Mouse (Mus musculus): Measurements from ENCODE around the gene Prdx5. TPM values are rescaled to one million over a fixed set of nuclear protein-coding genes. Genes with fewer than 3 reads are reported as not detected.

Gene Prdx5
- total and polyA plus RNA-seq, 3 experiments: 130 to 246 TPM; not detected in 1

DNA sequence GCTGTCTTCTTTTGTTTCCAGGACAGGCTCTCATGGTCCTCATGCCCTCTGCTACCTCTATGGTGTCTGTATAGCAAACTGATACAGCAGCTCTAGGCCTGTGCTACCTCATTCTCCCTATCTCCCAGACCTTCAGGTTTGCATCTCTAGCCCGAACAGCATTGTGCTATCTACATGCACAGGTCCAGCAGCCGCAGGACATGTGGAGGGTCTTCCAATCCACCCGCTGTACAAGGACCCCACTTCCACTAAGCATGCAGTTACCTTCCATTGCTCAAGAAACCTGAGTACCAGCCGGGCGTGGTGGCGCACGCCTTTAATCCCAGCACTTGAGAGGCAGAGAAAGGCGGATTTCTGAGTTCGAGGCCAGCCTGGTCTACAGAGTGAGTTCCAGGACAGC is 4.6 kb upstream of the Prdx5 start:
- TF ChIP-seq TCF12 (IDR thresholded peaks at IDR 0.05; ENCODE audit: low read depth, low read length) (no peak), EP300 (IDR thresholded peaks at IDR 0.05; ENCODE audit: low read depth in 1 of 2, low read length in 2 of 2) (no peak), HCFC1 (IDR thresholded peaks at IDR 0.05; ENCODE audit: low read depth, low read length) (no peak), KAT2A (conservative IDR thresholded peaks at IDR 0.05; ENCODE audit: low read depth, low read length) (no peak), NELFE (IDR thresholded peaks at IDR 0.05; ENCODE audit: low read depth, low read length) (no peak), TBP (IDR thresholded peaks at IDR 0.05; ENCODE audit: low read depth, low read length) (no peak), CTCF (IDR thresholded peaks at IDR 0.05 in 2 of 3, conservative IDR thresholded peaks at IDR 0.05 in 1 of 3; ENCODE audit: control insufficient read depth in 1 of 3, insufficient read depth in 1 of 3, low read depth in 2 of 3, low read length in 3 of 3, poor library complexity in 1 of 3, severe bottlenecking in 1 of 3) (no peak), JUND (IDR thresholded peaks at IDR 0.05; ENCODE audit: low read depth, low read length) (no peak), GATA1 (IDR thresholded peaks at IDR 0.05; ENCODE audit: low read depth, low read length) (no peak)

DNA sequence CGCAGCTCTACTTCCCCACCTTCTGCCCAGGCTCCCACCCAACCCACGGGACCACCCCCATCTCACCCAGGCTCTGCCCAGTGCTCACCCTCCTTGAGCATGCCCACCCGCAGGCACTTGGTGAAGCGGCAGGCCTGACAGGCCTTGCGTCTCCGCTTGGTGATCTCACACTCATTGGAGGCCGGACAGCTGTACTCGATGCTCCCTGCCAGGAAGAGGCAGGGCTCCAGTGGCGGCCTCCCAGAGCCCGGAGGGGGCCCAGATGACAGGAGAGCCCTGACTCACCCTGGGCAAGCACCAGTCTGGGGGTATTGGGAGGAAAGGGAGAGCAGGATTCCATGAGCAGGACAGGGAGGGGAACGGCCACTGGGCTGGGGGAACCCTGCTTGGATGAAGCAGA is 4.1 kb upstream of the Prdx5 start:
- H3K4me1 ChIP-seq (ENCODE audit: control insufficient read depth in 1 of 2, insufficient read depth in 2 of 2, low read length in 2 of 2): no peaks in the 10 kb centered on the region; a peak in 1 of 4 replicates
- H3K36me3 ChIP-seq (ENCODE audit: control insufficient read depth in 1 of 2, insufficient read depth in 2 of 2, low read length in 2 of 2): peaks cover 3 to 5% of the 10 kb centered on the region in 2 experiments; a peak in 2 of 4 replicates
- no peak overlapping the region for H3K27ac ChIP-seq (ENCODE audit: control insufficient read depth, low read depth, low read length)

More for the DNA sequence above, 4.6 kb upstream of the Prdx5 start:
- H3K36me3 ChIP-seq (ENCODE audit: control insufficient read depth in 1 of 2, insufficient read depth in 2 of 2, low read length in 2 of 2): peaks cover 3 to 5% of the 10 kb centered on the region in 2 experiments; a peak in 2 of 4 replicates
- no peak overlapping the region for H3K4me3 ChIP-seq (ENCODE audit: control insufficient read depth in 1 of 2, insufficient read depth in 1 of 2, low read depth in 2 of 2, low read length in 2 of 2)
- DNase-seq (ENCODE audit: low read depth, low spot score): no peak
- H3K79me2 ChIP-seq (ENCODE audit: control insufficient read depth, insufficient read depth, low read length, poor library complexity): peaks cover 11% of the 10 kb centered on the region
- no peak overlapping the region for H3K27ac ChIP-seq (ENCODE audit: control insufficient read depth, low read depth, low read length)
- no peaks in the 10 kb centered on the region; a peak in 1 of 4 replicates for H3K4me1 ChIP-seq (ENCODE audit: control insufficient read depth in 1 of 2, insufficient read depth in 2 of 2, low read length in 2 of 2)
- no peak overlapping the region for H3K9ac ChIP-seq (ENCODE audit: control insufficient read depth, low read depth, low read length, poor library complexity, severe bottlenecking)
- no peaks in the 10 kb centered on the region for H3K27me3 ChIP-seq (ENCODE audit: control insufficient read depth in 1 of 2, insufficient read depth in 2 of 2, low read length in 2 of 2)
- no peaks in the 10 kb centered on the region for H3K9me3 ChIP-seq (replicated peaks; ENCODE audit: insufficient read depth, low read length)

DNA sequence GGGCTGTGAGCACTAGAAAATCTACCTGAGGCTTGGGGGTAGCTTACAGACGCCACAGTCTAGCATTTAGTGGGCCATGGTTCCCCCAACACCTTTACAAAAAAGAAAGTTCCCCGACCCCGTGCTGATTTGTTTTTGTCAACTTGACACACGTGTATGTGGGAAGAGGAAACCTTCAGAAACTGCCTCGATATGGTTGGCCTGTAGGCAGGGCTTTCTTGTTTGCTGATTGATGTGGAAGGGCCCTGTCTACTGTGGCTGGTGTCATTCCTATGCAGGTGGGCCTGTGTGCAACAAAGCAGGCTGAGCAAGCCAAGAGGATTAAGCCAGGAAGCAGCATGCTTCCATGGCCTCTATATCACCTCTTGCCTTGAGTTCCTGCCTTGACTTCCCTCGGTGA is 3.1 kb upstream of the Prdx5 start:
- TF ChIP-seq RAD21 (IDR thresholded peaks at IDR 0.05; ENCODE audit: low read depth, low read length) (no peak), POLR2A (IDR thresholded peaks at IDR 0.05; ENCODE audit: control insufficient read depth in 1 of 2, insufficient read depth in 1 of 2, low read depth in 1 of 2, low read length in 2 of 2, poor library complexity in 1 of 2) (peak in 1 of 2 experiments; percentile 22; a peak in 1 of 4 replicates)
- H3K36me3 ChIP-seq (ENCODE audit: control insufficient read depth in 1 of 2, insufficient read depth in 2 of 2, low read length in 2 of 2): peaks cover 3 to 10% of the 10 kb centered on the region in 2 experiments; a peak in 3 of 4 replicates
- H3K4me1 ChIP-seq (ENCODE audit: control insufficient read depth in 1 of 2, insufficient read depth in 2 of 2, low read length in 2 of 2): peaks cover 0 to 5% of the 10 kb centered on the region in 2 experiments; a peak in 3 of 4 replicates
- peaks cover 25% of the 10 kb centered on the region for H3K79me2 ChIP-seq (ENCODE audit: control insufficient read depth, insufficient read depth, low read length, poor library complexity)
- no peak overlapping the region for H3K9ac ChIP-seq (ENCODE audit: control insufficient read depth, low read depth, low read length, poor library complexity, severe bottlenecking)
- no peaks in the 10 kb centered on the region for H3K9me3 ChIP-seq (replicated peaks; ENCODE audit: insufficient read depth, low read length)
- no peak overlapping the region for H3K27ac ChIP-seq (ENCODE audit: control insufficient read depth, low read depth, low read length)
- no peak for DNase-seq (ENCODE audit: low read depth, low spot score)
- no peak overlapping the region for H3K4me3 ChIP-seq (ENCODE audit: control insufficient read depth in 1 of 2, insufficient read depth in 1 of 2, low read depth in 2 of 2, low read length in 2 of 2)
- no peaks in the 10 kb centered on the region for H3K27me3 ChIP-seq (ENCODE audit: control insufficient read depth in 1 of 2, insufficient read depth in 2 of 2, low read length in 2 of 2)

More for the DNA sequence above, 4.1 kb upstream of the Prdx5 start:
- no peaks in the 10 kb centered on the region for H3K9me3 ChIP-seq (replicated peaks; ENCODE audit: insufficient read depth, low read length)
- H3K27me3 ChIP-seq (ENCODE audit: control insufficient read depth in 1 of 2, insufficient read depth in 2 of 2, low read length in 2 of 2): no peaks in the 10 kb centered on the region
- no peak for DNase-seq (ENCODE audit: low read depth, low spot score)
- no peak overlapping the region for H3K9ac ChIP-seq (ENCODE audit: control insufficient read depth, low read depth, low read length, poor library complexity, severe bottlenecking)
- H3K79me2 ChIP-seq (ENCODE audit: control insufficient read depth, insufficient read depth, low read length, poor library complexity): peaks cover 15% of the 10 kb centered on the region
- H3K4me3 ChIP-seq (ENCODE audit: control insufficient read depth in 1 of 2, insufficient read depth in 1 of 2, low read depth in 2 of 2, low read length in 2 of 2): no peak overlapping the region
- TF ChIP-seq CTCF (IDR thresholded peaks at IDR 0.05 in 2 of 3, conservative IDR thresholded peaks at IDR 0.05 in 1 of 3; ENCODE audit: control insufficient read depth in 1 of 3, insufficient read depth in 1 of 3, low read depth in 2 of 3, low read length in 3 of 3, poor library complexity in 1 of 3, severe bottlenecking in 1 of 3) (no peak), ETS1 (IDR thresholded peaks at IDR 0.05; ENCODE audit: low read depth, low read length) (no peak), POLR2AphosphoS5 (IDR thresholded peaks at IDR 0.05; ENCODE audit: borderline replicate concordance, low read depth, low read length) (no peak), KAT2A (conservative IDR thresholded peaks at IDR 0.05; ENCODE audit: low read depth, low read length) (no peak), UBTF (IDR thresholded peaks at IDR 0.05; ENCODE audit: borderline replicate concordance, insufficient read depth, low read depth, low read length) (no peak), ELF1 (IDR thresholded peaks at IDR 0.05; ENCODE audit: low read depth, low read length) (no peak), ZNF384 (IDR thresholded peaks at IDR 0.05; ENCODE audit: low read depth, low read length) (no peak)
